Mouse (Mus musculus) neural tube, embryonic 11.5 days (tissue): ENCODE results near the gene Wfdc3. TPM values are rescaled to one million over a fixed set of nuclear protein-coding genes. Genes with fewer than 3 reads are reported as not detected.

Experiments
- ATAC-seq: fragments of 200-750 bp; cut with Nextera tagmentation; 2 replicates; pipeline ENCODE4 v1.8.0; 2017; ENCODE audit warnings: moderate number of reproducible peaks, mild to moderate bottlenecking, moderate TSS enrichment, moderate library complexity; ENCODE audit not compliant: insufficient read depth, low FRiP score, low TSS enrichment
- DNase-seq: peaks from one replicate; pipeline ENCODE4 v3.0.0-alpha.2; 2015; ENCODE audit warnings: low spot score
- H3K27ac ChIP-seq: fragments of 300-500 bp; sonication (generic); 2 replicates; pipeline ENCODE4 v1.5.1; 2014; ENCODE audit warnings: low read depth, mild to moderate bottlenecking, low read length
- H3K27me3 ChIP-seq: fragments of 300-500 bp; sonication (generic); 2 replicates; pipeline ENCODE4 v1.6.1; 2014; ENCODE audit warnings: mild to moderate bottlenecking, low read length, mixed read lengths; ENCODE audit not compliant: control insufficient read depth, insufficient read depth
- H3K36me3 ChIP-seq: fragments of 300-500 bp; sonication (generic); 2 replicates; pipeline ENCODE4 v1.6.1; 2014; ENCODE audit warnings: mild to moderate bottlenecking, low read length, moderate library complexity, mixed read lengths; ENCODE audit not compliant: control insufficient read depth, insufficient read depth
- H3K4me1 ChIP-seq: fragments of 300-500 bp; sonication (generic); 2 replicates; pipeline ENCODE4 v1.6.1; 2014; ENCODE audit warnings: low read length, mixed read lengths; ENCODE audit not compliant: control insufficient read depth, insufficient read depth
- H3K4me2 ChIP-seq: fragments of 300-500 bp; sonication (generic); 2 replicates; pipeline ENCODE4 v1.6.1; 2014; ENCODE audit warnings: low read depth, mild to moderate bottlenecking, moderate library complexity
- H3K4me3 ChIP-seq: fragments of 300-500 bp; sonication (generic); 2 replicates; pipeline ENCODE4 v1.5.1; 2014; ENCODE audit warnings: low read depth, low read length
- H3K9ac ChIP-seq: fragments of 300-500 bp; sonication (generic); 2 replicates; pipeline ENCODE4 v1.6.1; 2014; ENCODE audit warnings: mild to moderate bottlenecking, low read length
- H3K9me3 ChIP-seq: fragments of 300-500 bp; sonication (generic); 2 replicates; pipeline ENCODE4 v1.6.1; 2016; ENCODE audit warnings: low read length; ENCODE audit not compliant: control insufficient read depth
- WGBS: fragments of 180-500 bp; shearing (Covaris S2); extraction: QIAGEN DNeasy Blood & Tissue Kit; methylation state at CpG from one replicate; pipeline ENCODE4 v1.1.7; 2014; 5-methylcytosine and 5-hydroxymethylcytosine counted together
- polyA plus RNA-seq: library from polyadenylated mRNA; unstranded; fragments of >200 nt; fragmentation: Nextera tagmentation; extraction: Ambion mirVana; gene quantifications from 2 replicates; pipeline ENCODE4 v1.2.1, GENCODE M21; 2014

Wfdc3 gene
- polyA plus RNA-seq, 1 experiment from 2014 or later = 0.13 TPM

- H3K9me3 ChIP-seq = no peaks in the 10 kb centered on the region
- H3K4me3 ChIP-seq = no peak overlapping the region
- WGBS = 86% methylated on average over 10 of the region's 10 CpGs
- peaks cover 2% of the 10 kb centered on the region; the same call in 1 of the 2 replicates for H3K36me3 ChIP-seq
- H3K4me1 ChIP-seq = no peaks in the 10 kb centered on the region
- no peaks in the 10 kb centered on the region for H3K27me3 ChIP-seq
- no peak overlapping the region for H3K9ac ChIP-seq
- H3K4me2 ChIP-seq = no peak overlapping the region
- ATAC-seq (no peak), DNase-seq (no peak)
- H3K27ac ChIP-seq = no peak overlapping the region
Observed at GRCm38 (mm10) chr2:164787779-164788178, 42.0 kb upstream of the Wfdc3 start.

- no peak overlapping the region for H3K9ac ChIP-seq
- no peaks in the 10 kb centered on the region for H3K4me1 ChIP-seq
- 0 out of 2 replicates have a peak, but pooled peaks cover 2% of the 10 kb centered on the region for H3K36me3 ChIP-seq
- 85% methylated on average over 3 of the region's 3 CpGs for WGBS
- no peak for DNase-seq
- H3K27ac ChIP-seq = no peak overlapping the region
- H3K9me3 ChIP-seq = no peaks in the 10 kb centered on the region
- H3K4me3 ChIP-seq = no peak overlapping the region
- H3K27me3 ChIP-seq = no peaks in the 10 kb centered on the region
- peak overlapping the region; percentile 81; the same call in 1 of the 2 replicates for H3K4me2 ChIP-seq
- no peak for ATAC-seq
Observed at GRCm38 (mm10) chr2:164787032-164787431, 41.3 kb upstream of the Wfdc3 start.

GRCm38 (mm10) chr2:164786388-164786885 is 40.7 kb upstream of the Wfdc3 start:
- Histone ChIP-seq H3K9ac (peak overlapping the region; percentile 72), H3K9me3 (no peaks in the 10 kb centered on the region), H3K27ac (no peak overlapping the region), H3K4me3 (peak overlapping the region; percentile 61), H3K36me3 (no peaks in the 10 kb centered on the region), H3K4me1 (no peaks in the 10 kb centered on the region), H3K4me2 (peak overlapping the region; percentile 81), H3K27me3 (no peaks in the 10 kb centered on the region)
- WGBS = 10% methylated on average over 15 of the region's 15 CpGs
- DNase-seq = peak; percentile 28
- no peak for ATAC-seq

- peak; percentile 90 for DNase-seq
- H3K4me3 ChIP-seq = peak within 1 kb of the TSS; percentile 61
- no peaks in the 10 kb centered on the region for H3K4me1 ChIP-seq
- peak within 1 kb of the TSS; percentile 62 for H3K27ac ChIP-seq
- H3K36me3 ChIP-seq = no peaks in the 10 kb centered on the region
- H3K4me2 ChIP-seq = peak within 1 kb of the TSS; percentile 81
- H3K27me3 ChIP-seq = no peaks in the 10 kb centered on the region
- peak; percentile 91 for ATAC-seq
- under 1% methylated on average over 68 of the region's 89 CpGs for WGBS
- peak within 1 kb of the TSS; percentile 72 for H3K9ac ChIP-seq
- H3K9me3 ChIP-seq = no peaks in the 10 kb centered on the region
Observed at GRCm38 (mm10) chr2:164785481-164786387, 40.0 kb upstream of the Wfdc3 start, which contains the start of gene Snx21. TSS of gene Snx21 (plus strand) at chr2:164785823.

- no peak for DNase-seq
- H3K4me2 ChIP-seq = peak overlapping the region; percentile 81
Observed at GRCm38 (mm10) chr2:164784869-164785420, 39.2 kb upstream of the Wfdc3 start.

GRCm38 (mm10) chr2:164783926-164784581 is 38.3 kb upstream of the Wfdc3 start:
- DNase-seq = no peak
- H3K4me2 ChIP-seq = no peak overlapping the region

More at GRCm38 (mm10) chr2:164784869-164785420, 39.2 kb upstream of the Wfdc3 start:
- Histone ChIP-seq H3K27ac (no peak overlapping the region), H3K27me3 (no peaks in the 10 kb centered on the region), H3K4me1 (no peaks in the 10 kb centered on the region), H3K9me3 (no peaks in the 10 kb centered on the region), H3K4me3 (peak overlapping the region; percentile 61), H3K36me3 (no peaks in the 10 kb centered on the region), H3K9ac (peak overlapping the region; percentile 72)
- no peak for ATAC-seq
- WGBS = 16% methylated on average over 7 of the region's 7 CpGs

GRCm38 (mm10) chr2:164781876-164782275 is 36.1 kb upstream of the Wfdc3 start:
- no peaks in the 10 kb centered on the region for H3K27me3 ChIP-seq
- H3K9ac ChIP-seq = no peak overlapping the region
- no peaks in the 10 kb centered on the region for H3K4me1 ChIP-seq
- H3K4me3 ChIP-seq = no peak overlapping the region
- ATAC-seq (no peak), DNase-seq (no peak)
- WGBS = 76% methylated on average over 4 of the region's 4 CpGs
- H3K36me3 ChIP-seq = no peaks in the 10 kb centered on the region
- H3K27ac ChIP-seq = no peak overlapping the region
- no peaks in the 10 kb centered on the region for H3K9me3 ChIP-seq
- H3K4me2 ChIP-seq = no peak overlapping the region

More at GRCm38 (mm10) chr2:164783926-164784581, 38.3 kb upstream of the Wfdc3 start:
- no peaks in the 10 kb centered on the region for H3K4me1 ChIP-seq
- WGBS = 75% methylated on average over 7 of the region's 7 CpGs
- H3K9me3 ChIP-seq = no peaks in the 10 kb centered on the region
- H3K36me3 ChIP-seq = no peaks in the 10 kb centered on the region
- no peak for ATAC-seq
- H3K27me3 ChIP-seq = no peaks in the 10 kb centered on the region
- no peak overlapping the region for H3K9ac ChIP-seq
- H3K27ac ChIP-seq = no peak overlapping the region
- H3K4me3 ChIP-seq = no peak overlapping the region

GRCm38 (mm10) chr2:164779481-164780086 is 33.9 kb upstream of the Wfdc3 start, which contains the start of gene Tnnc2:
TSS of gene Tnnc2 (minus strand) at chr2:164779967.
- H3K9me3 ChIP-seq = no peaks in the 10 kb centered on the region
- no peak within 1 kb of the TSS for H3K4me2 ChIP-seq
- H3K9ac ChIP-seq = no peak within 1 kb of the TSS
- ATAC-seq (no peak), DNase-seq (no peak)
- H3K27ac ChIP-seq = no peak within 1 kb of the TSS
- no peaks in the 10 kb centered on the region for H3K4me1 ChIP-seq
- 69% methylated on average over 8 of the region's 8 CpGs for WGBS
- H3K27me3 ChIP-seq = no peaks in the 10 kb centered on the region
- no peak within 1 kb of the TSS for H3K4me3 ChIP-seq
- H3K36me3 ChIP-seq = no peaks in the 10 kb centered on the region
